Mouse (Mus musculus) T-helper 17 cell (primary cell): ENCODE data around the gene Phlda2.
"Not testable (repeated sequence)": the region's sequence is repeated elsewhere in the genome, so short reads cannot be mapped to it uniquely, and the experiment has no call there.

Experiments used
- in situ Hi-C, 2 experiments: fragments of 300-600 bp; cut with MboI, MseI; formaldehyde crosslinking; loops; 1 replicate in 1 of 2; 2 replicates in 1 of 2; pipeline ENCODE4 v1.15.1; 2025; ENCODE audit warnings: high pct_unique_total_duplicates in 2 of 2

Phlda2 gene

DNA sequence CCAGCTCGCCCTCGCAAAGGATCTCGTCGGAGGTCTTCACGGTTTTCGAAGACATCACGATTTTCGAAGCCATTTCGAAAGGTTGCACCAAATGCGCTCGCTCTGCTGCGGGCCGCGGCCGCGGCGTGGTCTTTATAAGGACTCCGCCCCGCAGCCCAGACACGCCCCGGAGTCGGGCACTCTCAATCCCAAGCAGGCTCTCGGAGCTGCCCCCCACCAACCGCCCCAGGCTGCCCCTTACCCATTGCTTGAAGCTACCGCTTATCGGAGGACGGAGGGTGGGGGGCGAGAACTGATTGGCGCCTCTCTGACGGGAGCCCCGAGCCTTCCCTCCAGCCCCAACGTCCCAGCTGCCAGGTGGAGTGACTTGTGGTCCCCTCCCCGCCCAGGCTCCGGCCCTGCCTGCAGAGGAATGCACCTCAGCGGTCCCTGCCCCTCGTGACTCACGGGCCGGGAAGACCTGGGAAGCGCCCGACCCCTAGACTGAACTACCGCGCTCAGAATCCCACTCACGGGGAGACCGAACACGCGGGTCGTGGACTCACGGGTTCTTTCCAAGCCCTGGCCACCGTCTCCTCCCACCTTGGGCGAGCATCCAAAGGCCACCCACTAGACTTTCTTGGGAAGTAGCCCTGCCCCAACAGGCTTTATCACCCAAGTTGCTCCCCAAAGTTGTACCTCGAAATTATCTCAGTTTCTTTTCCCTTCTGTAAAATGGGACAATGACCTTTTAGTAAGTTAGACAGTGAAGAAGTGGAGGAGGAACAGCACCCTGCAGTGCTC lies at the start of gene Phlda2:
Phlda2 (minus strand) TSS at position 733 of the 783 bp plus-strand sequence.
- in situ Hi-C loops, result no loop called here

DNA sequence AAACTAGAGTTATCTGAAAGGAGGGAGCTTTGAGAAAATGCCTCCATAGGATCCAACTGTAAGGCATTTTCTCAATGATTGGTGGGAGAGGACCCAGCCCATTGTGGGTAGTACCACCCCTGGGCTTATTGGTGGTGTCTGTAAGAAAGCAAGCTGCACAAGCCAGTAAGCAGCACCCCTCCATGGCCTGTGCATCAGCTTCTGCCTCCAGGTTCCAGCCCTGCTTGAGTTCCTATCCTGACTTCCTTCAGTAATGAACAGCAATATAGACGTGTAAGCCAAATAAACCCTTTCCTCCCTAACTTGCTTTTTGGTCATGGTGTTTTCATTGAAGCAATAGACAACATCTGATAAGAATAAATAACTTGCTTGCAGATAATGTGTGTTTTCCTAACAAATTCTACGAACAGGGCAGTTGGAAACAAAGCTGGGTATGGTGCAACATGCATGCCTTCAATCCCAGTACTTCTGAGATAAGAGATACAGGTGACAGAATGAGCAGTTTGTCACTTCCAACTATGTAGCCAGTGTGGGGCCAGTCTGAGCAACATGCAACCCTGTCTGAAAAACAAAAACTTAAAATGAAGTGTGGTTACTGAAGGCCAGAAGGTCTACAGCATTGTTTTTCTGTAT lies 46.8 kb upstream of the Phlda2 start:
- in situ Hi-C loops, result no loop called here

DNA sequence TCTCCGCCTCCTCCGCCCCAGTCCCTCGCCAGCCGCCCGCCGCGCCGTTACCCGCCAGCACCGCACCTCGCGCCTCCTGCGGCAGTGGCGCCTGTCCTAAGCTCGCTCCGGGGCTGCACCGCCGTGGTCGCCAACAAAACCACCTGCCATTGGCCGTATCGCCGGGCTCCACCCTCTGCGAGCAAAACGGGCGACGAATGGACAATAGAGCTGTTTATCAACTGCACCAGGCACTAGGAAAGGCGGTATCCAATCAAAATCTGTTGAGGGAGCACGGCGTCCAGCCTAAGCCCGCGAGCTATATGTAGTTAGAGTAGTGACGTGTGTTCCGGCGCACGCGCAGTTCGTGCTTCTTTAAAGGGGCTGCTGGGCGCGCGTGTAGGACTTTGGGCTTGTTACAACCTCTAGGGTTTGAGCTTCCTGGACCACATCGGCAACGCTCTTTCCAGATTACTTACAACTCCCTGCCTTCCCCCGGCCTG lies 46.1 kb upstream of the Phlda2 start, which contains the start of gene Nap1l4:
Nap1l4 (minus strand) TSS at position 131 of the 482 bp plus-strand sequence.
- in situ Hi-C loops, result no loop called here

DNA sequence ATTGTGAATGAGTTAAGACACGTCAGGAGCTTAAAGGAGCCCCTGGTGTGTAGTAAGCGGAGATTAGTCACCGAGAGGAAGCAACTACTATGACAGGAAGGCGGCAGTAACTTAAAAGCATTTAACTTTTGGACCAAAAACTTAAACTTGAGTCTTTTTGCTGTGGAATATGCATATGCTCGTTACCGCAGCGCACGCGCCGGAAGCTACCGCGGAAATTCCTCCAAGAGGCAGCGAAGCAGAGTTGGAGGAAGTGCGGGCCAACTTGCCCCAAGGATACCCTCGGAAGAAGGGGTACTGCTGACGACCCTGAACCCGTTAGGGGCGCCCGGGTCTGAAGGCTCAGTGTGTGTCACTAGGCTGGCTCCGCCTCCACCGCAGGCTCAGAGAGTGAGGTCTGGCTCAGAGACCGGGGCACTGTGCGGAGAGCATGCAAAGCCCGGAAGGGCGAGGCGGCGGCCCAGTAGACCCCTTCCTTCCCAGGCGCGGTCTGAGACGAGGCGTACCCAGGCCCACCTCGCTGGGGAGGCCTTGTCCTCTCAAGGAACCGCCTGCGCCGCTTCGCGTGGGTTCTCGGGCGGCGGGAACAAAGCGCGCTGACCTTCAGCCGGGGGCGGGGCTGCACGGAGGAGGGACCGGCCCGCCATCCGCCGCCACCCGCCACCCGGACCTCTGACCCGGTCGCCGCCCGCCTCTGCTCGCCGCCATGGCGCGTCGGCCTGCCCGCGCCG lies 45.4 kb upstream of the Phlda2 start:
- in situ Hi-C loops, result no loop called here

DNA sequence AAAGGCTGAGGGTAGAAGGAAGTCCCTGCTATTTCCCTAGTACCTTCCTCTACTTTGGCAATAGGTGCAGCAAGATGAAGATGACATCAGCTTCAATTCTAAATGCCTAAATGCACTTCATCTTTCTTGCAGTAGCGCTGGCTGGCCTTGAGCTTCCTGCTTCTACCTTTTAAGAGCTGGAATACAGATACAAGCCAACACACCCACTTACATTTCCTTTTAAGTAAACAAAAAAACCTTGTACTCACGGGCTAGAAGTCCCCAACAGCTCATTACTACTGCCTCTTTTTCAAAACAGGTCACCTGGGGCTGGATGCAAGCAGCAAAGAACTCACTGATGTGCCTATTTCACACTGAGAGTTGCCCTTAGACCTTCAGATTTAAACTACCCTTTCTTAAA lies 43.6 kb upstream of the Phlda2 start:
- in situ Hi-C loops, result no loop called here

DNA sequence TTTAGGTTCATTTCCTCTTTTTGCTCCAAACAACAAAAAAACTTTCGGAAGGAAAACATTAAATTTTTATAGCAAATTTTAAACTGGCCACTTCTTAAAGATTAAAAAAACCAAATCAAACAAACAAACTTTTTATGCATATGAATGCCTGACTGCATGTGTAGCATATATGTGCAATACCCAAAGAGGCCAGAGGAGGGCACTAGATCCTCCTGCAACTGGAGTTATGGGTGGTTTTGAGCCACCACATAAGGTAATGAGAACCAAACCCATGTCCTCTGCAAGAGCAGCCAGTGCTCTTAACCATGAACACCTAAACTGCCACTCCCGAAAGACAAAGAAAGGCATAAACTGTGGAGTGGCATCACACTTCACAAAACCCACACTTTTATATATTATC lies 41.4 kb upstream of the Phlda2 start:
- in situ Hi-C loops, result no loop called here

DNA sequence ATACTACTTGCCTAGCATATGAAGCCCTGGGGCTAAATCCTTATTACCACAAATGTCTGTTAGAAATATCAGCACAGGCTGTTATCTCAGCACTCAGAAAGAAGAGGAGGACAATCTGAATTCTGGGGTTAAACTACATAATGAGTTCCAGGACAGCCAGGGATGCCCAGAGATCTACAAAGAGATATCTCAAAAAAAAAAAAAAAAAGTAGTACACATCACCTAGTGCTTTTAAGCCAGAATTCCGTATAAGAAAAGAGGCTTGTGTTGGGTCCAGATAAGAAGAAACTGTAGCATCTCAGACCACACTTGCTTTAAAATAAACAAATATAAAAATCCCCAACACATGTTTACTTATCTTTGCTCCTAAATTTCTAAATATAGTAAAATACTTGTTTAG lies 35.7 kb upstream of the Phlda2 start:
- in situ Hi-C loops, result no loop called here

DNA sequence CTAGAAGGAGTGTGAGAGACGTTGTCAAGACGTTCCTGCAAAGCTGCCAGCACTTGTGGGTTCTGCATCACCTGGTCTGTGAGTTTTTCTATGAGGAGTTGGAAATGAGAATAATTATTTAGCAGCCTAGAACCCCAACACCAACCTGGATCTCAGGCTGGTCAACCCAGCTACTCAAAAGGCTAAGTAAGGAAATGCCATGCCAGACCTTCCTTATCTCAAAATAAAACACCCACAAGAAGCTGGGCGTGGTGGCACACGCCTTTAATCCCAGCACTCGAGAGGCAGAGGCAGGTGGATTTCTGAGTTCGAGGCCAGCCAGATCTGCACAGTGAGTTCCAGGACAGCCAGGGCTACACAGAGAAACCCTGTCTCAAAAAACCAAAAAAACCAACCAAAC lies 35.3 kb upstream of the Phlda2 start:
- in situ Hi-C loops, result not testable (repeated sequence)

DNA sequence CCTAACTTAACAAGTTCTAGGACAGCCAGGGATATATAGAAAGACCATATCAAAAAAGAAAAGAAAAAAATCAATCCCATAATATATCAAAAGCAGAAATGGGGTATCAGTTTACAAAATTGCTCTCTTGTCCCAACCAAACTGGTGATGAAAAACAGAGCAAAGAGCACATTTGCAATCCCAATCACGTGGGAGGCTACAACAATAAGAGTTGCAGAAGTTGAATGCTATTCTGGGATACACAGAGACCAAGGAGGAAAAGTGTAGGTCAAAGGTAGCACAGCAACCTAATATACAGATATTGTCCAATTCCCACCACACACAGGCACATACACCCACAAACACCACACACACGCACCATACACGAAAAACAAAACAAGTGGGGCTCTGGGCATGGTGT lies 33.3 kb upstream of the Phlda2 start:
- in situ Hi-C loops, result no loop called here

DNA sequence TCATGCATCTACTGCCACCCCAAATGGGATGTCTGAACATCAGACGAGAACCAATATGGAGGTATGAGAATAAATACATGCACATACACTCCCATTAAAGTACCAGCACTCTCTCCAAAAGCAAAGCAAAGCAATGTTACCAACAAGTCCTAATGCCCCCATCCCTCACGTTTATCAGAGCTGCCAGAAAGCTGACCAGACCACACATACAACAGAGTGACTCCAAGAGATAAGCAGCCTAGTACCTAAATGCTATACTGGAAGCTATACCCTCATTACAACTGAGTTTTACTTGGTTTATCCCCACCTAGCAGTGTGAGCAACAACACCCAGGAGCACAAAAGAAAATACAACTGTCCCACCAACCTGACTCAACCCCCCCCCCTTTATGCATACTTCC lies 30.3 kb upstream of the Phlda2 start:
- in situ Hi-C loops, result no loop called here

DNA sequence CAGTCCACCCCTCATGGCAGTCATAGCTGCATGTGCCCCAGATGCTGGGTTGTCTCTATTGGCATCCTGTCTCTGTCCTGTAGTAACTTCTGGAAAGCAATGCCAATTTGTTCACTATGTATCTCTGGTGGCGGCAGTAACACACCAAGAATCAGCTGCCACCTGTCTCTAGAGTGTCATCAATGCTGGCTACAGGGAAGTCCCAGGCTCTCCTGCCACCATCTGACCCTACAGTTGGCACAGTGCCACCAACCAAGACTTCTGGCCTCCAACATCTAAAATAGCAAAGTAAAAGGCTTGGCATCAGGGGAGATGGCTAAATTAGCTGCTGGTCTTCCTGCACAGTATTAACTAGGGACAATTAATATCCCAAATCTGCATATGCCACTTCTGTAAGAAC lies 29.5 kb upstream of the Phlda2 start:
- in situ Hi-C loops, result no loop called here

DNA sequence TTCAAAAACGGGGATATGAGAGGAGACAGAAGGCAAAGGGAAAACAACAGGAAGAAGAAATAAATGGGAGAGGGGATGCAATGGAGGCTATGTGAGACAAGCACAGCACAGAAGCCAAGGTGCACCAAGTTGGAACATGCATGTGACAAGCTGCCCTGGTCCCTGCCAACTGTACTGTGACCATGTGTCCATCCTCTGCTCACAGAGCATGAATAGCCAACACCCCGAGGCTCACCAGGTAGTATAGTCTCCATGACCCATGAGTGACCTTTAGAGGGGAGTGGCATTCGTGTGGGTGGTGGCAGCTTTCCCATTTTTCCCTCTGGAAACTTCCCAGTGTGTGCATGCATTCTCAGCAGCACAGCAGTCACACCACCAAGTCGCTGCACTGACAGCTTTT lies 16.4 kb upstream of the Phlda2 start:
- in situ Hi-C loops, result no loop called here

DNA sequence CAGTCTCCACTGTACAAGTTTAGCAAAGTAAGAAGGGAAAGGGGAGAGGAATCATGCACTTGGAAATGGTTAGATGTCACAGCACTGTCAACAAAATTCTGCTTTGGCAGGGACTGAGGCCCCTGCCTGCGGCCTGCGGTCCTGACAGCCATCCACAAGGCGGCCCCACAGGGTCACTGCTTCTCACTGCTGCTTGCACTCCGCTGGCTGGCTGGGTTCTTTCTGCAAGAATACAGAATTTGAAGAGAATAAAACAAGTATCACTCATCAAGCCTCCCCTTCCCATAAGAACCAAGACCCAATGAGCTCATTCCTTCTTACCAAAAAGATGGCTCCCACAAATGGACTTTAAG lies 11.4 kb upstream of the Phlda2 start:
- in situ Hi-C loops, result no loop called here

DNA sequence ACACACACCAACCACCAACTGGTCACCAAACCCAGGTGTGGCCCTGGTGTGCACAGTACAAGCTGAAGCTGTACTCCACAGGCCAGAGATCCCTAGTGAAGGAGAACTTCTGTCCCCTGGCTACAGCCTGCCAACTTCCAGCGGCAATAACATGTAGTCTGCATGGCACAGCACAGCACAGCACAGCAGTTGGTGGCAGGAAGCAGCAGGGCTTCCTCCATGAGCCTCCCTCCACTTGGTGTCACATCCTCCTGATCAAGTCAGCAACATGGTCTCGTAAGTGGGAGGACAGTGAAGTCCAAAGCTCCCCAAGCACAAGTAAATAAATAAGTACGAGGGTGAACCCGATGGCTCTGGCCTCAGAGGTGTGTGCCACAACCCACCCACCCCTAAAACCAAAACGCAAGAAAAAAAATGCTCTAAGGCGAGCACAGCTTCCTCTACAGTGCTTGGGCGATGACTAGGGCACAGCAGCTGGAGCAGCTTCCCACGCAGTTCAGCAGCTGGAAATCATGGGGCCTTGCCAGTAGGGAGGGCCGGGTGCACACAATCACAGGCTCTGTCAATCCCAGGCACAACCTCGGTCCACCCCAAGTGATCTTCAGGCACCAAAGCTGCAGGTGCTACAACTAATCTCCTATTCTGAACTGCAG lies 10.9 kb upstream of the Phlda2 start:
- in situ Hi-C loops, result no loop called here

DNA sequence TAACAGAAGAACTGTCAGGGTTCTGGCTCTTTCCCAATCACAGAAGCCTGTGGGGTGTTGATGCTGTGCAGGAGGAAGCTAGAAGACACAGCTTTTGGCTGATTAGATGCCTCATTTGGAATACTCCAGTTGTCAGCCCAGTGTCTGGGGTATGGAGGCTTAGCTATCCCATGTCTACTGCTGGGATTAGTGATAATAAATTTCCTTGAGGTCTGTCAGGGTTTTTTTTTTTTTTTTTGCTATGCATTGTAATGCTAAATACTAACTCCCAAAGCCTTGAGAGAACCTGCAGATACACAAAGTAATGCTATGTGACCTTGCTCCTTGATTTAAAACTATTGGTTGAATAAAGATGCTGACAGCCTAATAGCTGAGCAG lies 8.4 kb upstream of the Phlda2 start:
- in situ Hi-C loops, result no loop called here

DNA sequence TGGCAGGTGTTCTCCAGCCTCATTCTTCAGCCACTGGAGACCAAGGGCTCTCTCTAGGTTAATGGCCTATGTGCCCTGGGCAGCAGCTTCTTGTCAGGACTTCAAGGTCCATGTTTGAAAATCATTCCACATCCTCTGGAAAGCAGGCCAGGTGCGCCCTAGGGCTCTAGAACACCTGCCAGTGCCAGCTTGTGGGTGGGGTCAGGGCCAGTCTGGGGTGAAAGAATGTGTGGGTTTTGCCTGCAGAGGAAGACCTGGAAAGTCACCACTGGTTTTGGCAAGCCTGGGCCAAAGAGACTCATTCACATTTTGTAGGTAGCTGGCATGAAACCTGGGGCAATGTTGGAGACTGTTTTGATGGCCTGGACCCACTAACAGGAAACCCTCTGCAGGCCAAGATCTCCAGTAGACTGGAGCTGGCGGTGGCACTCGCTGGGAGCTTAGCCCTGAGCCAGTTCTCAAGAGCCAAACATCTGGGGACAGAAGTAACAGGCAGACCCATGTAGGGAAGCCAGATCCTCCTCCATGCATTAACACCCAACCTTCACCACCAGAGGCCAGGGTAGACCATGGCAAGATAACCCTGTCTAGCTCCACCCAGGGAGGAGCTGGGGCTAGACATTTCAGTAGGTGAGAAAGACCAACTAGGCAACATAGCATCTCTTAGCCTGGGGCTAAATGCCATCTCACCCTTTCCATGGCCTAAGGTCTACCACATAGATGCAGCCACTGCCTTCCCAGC lies 7.8 kb upstream of the Phlda2 start:
- in situ Hi-C loops, result no loop called here

DNA sequence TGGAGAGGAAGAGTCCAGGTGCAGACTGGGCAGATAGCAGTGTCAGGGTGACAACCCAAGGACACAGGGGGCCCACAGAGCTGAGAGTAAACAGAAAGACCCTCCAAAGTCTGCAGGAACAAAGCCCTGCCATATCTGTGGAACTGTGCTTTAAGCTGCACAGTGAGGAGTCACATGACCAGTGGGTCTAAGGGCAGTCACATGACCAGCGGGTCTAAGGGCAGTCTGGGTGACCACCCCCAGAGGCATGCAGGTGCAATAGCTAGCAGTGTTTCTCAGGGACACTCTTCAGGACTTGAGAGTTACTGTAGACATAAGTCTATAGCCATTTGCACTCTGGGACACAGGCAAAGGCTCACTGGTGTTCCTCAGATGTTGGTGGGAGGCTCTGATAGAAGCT lies 6.6 kb upstream of the Phlda2 start:
- in situ Hi-C loops, result no loop called here

DNA sequence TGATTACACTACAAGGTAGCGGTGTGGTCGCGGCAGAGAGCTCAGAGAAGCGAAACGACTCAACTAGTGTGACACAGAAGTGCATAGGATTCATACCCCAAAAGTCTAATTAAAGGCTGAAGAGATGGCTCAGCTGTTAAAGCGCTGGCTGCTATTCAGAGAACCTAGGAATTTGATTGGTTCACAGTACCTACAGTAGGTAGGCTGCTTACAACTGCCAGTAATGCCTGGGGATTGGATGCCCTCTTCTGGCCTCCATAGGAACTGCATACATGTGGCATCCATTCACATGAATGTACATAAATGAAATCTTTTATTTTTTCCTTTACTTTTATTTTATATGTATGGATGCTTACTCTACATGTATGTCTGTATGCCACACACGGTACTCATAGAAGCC lies 3.7 kb upstream of the Phlda2 start:
- in situ Hi-C loops, result no loop called here

DNA sequence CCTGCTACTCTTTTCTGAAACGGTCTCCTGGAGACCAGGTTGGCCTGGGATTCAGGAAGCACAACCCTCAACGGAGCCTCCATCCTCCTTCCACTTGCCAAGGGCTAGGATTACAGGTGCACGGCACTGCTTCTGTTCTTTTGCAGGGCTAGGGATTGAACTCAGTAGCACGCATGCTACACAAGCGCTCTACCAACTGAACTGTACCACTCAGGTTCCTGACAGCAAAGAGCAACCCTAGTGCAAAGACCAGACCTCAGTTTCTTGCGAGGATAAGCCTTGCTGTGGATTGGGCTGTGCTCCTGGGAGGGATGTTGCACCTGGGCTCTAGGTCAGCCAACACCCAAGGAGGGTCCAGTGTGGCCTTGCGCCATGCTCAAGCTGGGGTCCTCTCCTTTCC lies 3.3 kb upstream of the Phlda2 start:
- in situ Hi-C loops, result no loop called here

DNA sequence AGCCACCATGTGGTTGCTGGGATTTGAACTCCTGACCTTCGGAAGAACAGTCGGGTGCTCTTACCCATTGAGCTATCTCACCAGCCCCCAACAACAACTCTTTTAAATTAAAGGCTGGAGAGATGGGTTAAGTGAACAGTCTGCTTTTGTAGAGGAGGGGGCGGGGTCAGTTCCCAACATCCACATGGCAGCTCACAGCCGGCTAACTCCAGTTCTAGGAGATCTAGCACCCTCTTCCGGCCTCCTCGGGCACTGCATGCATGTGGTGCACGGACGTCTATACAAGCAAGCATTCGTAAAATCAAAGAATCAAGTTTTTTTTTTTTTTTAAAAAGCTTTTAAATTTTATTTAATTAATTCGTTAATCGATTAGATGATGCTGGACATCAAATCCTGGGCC lies 2.9 kb upstream of the Phlda2 start:
- in situ Hi-C loops, result no loop called here

DNA sequence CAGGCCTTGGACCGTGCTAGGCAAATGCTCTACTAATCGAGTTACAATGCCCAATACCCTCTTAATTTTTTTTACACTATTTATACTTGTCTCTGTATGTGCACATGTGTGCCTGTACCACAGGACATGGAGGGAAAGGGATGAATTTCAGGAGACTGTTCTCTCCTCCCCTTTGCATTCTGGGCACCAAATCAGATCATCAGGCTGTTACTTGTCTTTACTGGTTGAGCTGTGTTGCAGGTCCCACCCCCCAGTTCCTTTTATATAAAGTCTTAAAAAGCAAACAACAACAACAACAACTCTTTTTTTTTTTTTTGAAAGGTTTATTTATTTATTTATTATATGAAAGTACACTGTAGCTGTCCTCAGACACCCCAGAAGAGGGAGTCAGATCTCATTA lies 2.5 kb upstream of the Phlda2 start:
- in situ Hi-C loops, result no loop called here

DNA sequence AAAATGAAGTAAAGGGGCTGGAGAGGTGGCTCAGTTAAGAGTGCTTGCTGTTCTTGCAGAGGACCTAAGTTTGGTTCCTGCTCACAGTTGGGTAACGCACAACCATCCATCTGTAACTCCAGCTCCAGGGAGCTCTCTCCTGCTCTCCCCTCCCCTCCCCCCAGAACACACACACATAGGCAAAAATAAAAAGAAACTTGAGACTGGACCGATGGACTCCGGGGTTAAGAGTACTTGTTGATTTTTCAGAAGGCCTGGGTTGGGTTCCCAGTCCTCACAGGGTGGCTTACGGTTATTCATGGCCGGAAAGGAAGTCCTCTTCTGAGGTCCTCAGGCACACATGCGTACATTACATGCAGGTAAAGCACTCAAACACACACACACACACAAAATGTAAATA lies 976 bp upstream of the Phlda2 start:
- in situ Hi-C loops, result no loop called here
